Mouse (Mus musculus): ENCODE data around the gene Pamr1. TPM values are rescaled to one million over a fixed set of nuclear protein-coding genes. Genes with fewer than 3 reads are reported as not detected.

Gene Pamr1
- total RNA-seq, 2 experiments from 2014 or later: 4.5 to 5.8 TPM

- intact Hi-C loops (cut with DNase I): no loop called here
- peak; percentile 69 for DNase-seq
Observed at GRCm38 (mm10) chr2:102658661-102659520, 109.1 kb downstream of the Pamr1 start.

GRCm38 (mm10) chr2:102659521-102659830 is 109.7 kb downstream of the Pamr1 start:
- intact Hi-C loops (cut with DNase I): no loop called here
- DNase-seq: peak; percentile 57

- DNase-seq: no peak
- intact Hi-C loops (cut with DNase I): loop anchor here (5.0 kb wide), 1 partner anchor 209 kb away; the partner anchor contains the start of gene Fjx1
Observed at GRCm38 (mm10) chr2:102661052-102661451, 111.2 kb downstream of the Pamr1 start.

- intact Hi-C loops (cut with DNase I): loop anchor here (5.0 kb wide), 1 partner anchor 211 kb away; the partner anchor contains the start of gene Fjx1
- DNase-seq: no peak
Observed at GRCm38 (mm10) chr2:102662911-102663310, 113.1 kb downstream of the Pamr1 start.

GRCm38 (mm10) chr2:102663339-102663738 is 113.5 kb downstream of the Pamr1 start:
- intact Hi-C loops (cut with DNase I): loop anchor here (5.0 kb wide), 1 partner anchor 211 kb away; the partner anchor contains the start of gene Fjx1
- peak; percentile 17 for DNase-seq

GRCm38 (mm10) chr2:102663865-102664264 is 114.1 kb downstream of the Pamr1 start:
- intact Hi-C loops (cut with DNase I): loop anchor here (5.0 kb wide), 1 partner anchor 212 kb away; the partner anchor contains the start of gene Fjx1
- no peak for DNase-seq

GRCm38 (mm10) chr2:102667981-102668380 is 118.2 kb downstream of the Pamr1 start:
- intact Hi-C loops (cut with DNase I): no loop called here
- DNase-seq: no peak

GRCm38 (mm10) chr2:102669580-102669979 is 119.8 kb downstream of the Pamr1 start:
- no peak for DNase-seq
- intact Hi-C loops (cut with DNase I): no loop called here

- DNase-seq: no peak
- intact Hi-C loops (cut with DNase I): no loop called here
Observed at GRCm38 (mm10) chr2:102674582-102674981, 124.8 kb downstream of the Pamr1 start.

- intact Hi-C loops (cut with DNase I): no loop called here
- DNase-seq: peak; percentile 74
Observed at GRCm38 (mm10) chr2:102675275-102675674, 125.5 kb downstream of the Pamr1 start.

GRCm38 (mm10) chr2:102676716-102677312 is 127.0 kb downstream of the Pamr1 start:
- intact Hi-C loops (cut with DNase I): no loop called here
- DNase-seq: no peak

GRCm38 (mm10) chr2:102677400-102677799 is 127.6 kb downstream of the Pamr1 start:
- intact Hi-C loops (cut with DNase I): no loop called here
- DNase-seq: no peak

GRCm38 (mm10) chr2:102681351-102681750 is 131.5 kb downstream of the Pamr1 start:
- peak; percentile 50 for DNase-seq
- intact Hi-C loops (cut with DNase I): loop anchor here (10.0 kb wide), 2 partner anchors 333 to 383 kb away; no protein-coding TSS in a partner anchor

- intact Hi-C loops (cut with DNase I): loop anchor here (10.0 kb wide), 2 partner anchors 333 to 383 kb away; no protein-coding TSS in a partner anchor
- DNase-seq: peak; percentile 61
Observed at GRCm38 (mm10) chr2:102682168-102682567, 132.4 kb downstream of the Pamr1 start.

GRCm38 (mm10) chr2:102685371-102686107 is 135.7 kb downstream of the Pamr1 start:
- intact Hi-C loops (cut with DNase I): loop anchor here (10.0 kb wide), 2 partner anchors 329 to 379 kb away; no protein-coding TSS in a partner anchor
- DNase-seq: no peak

GRCm38 (mm10) chr2:102686108-102686450 is 136.3 kb downstream of the Pamr1 start:
- intact Hi-C loops (cut with DNase I): loop anchor here (10.0 kb wide), 2 partner anchors 329 to 379 kb away; no protein-coding TSS in a partner anchor
- no peak for DNase-seq

Other genes with a start within 250 kb of the Pamr1 start
- gene Trim44, start 142.2 kb upstream of the Pamr1 start, total RNA-seq (2021): 100 to 1,000 TPM; 166 to 167 TPM
- gene Fjx1, start 97.5 kb upstream of the Pamr1 start, total RNA-seq (2021): 10 to 100 TPM; 65.1 to 65.3 TPM
- 100 to 1,000 TPM; 197 to 218 TPM for gene Slc1a2, start 108.6 kb downstream of the Pamr1 start, total RNA-seq (2021)